Mouse (Mus musculus) C2C12 (cell line): Measurements from ENCODE around the gene Ipmk.

Source experiments
- CTCF ChIP-seq: IDR thresholded peaks from one replicate; pipeline ENCODE4 v1.5.1; 2011; ENCODE audit not compliant: control insufficient read depth, insufficient read depth, insufficient read length
- MYOG ChIP-seq: IDR thresholded peaks from one replicate; pipeline ENCODE4 v1.6.1; 2011; ENCODE audit not compliant: control insufficient read depth, insufficient read length; ENCODE audit errors: extremely low read depth

GRCm38 (mm10) chr10:71346106-71346505 is 1.5 kb upstream of the Ipmk start:
- TF ChIP-seq MYOG (no peak), CTCF (no peak)
